Mouse (Mus musculus) bone marrow macrophage, adult 2 months (primary cell): Measurements from ENCODE around the gene Atf7. TPM values are rescaled to one million over a fixed set of nuclear protein-coding genes. Genes with fewer than 3 reads are reported as not detected.
"Not testable (repeated sequence)": the region's sequence is repeated elsewhere in the genome, so short reads cannot be mapped to it uniquely, and the experiment has no call there.

Source experiments
- H3K27ac ChIP-seq: 2 replicates; pipeline ENCODE4 v1.5.1; 2012; ENCODE audit warnings: low read depth, low read length; ENCODE audit not compliant: insufficient read depth
- H3K4me1 ChIP-seq: 2 replicates; pipeline ENCODE4 v1.6.1; 2012; ENCODE audit warnings: low read length; ENCODE audit not compliant: control insufficient read depth, insufficient read depth
- H3K4me3 ChIP-seq: 2 replicates; pipeline ENCODE4 v1.5.1; 2012; ENCODE audit warnings: mild to moderate bottlenecking, low read length, moderate library complexity; ENCODE audit not compliant: insufficient read depth
- CTCF ChIP-seq: IDR thresholded peaks from 2 replicates; pipeline ENCODE4 v1.5.1; 2012; ENCODE audit warnings: low read depth, mild to moderate bottlenecking, low read length, moderate library complexity
- POLR2A ChIP-seq: IDR thresholded peaks from 2 replicates; pipeline ENCODE4 v1.6.1; 2012; ENCODE audit warnings: mild to moderate bottlenecking, low read depth, low read length, borderline replicate concordance
- polyA plus RNA-seq: library from polyadenylated mRNA; stranded (reverse); fragments of >200 nt; gene quantifications from 2 replicates; pipeline ENCODE4 v1.2.4, GENCODE M21; 2012; ENCODE audit not compliant: missing spikeins, insufficient read depth, insufficient read length

Gene Atf7
- polyA plus RNA-seq, 1 experiment: 102 TPM

DNA sequence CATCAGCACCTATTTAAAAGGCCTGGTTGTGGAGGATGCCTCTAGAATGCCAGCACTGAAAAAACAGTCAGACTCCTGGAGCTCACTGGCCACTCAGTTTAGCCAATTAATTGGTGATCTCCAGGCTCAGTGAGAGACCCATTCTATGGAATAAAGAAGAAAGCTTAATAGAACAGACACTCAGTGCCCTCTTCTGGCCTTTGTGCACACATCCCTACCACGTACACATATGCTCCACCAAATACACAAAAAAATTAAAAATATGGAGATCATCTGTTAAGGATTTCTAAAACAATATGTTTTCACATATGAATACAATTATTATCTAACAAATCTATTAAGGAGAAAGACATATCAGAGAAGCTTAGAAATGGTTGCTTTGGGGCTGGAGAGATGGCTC is 4.5 kb downstream of the Atf7 start:
- no peak for TF ChIP-seq POLR2A
- no peak for TF ChIP-seq CTCF
- Histone ChIP-seq H3K4me1 (peaks cover 23% of the 10 kb centered on the region), H3K27ac (no peak overlapping the region), H3K4me3 (no peak overlapping the region)

DNA sequence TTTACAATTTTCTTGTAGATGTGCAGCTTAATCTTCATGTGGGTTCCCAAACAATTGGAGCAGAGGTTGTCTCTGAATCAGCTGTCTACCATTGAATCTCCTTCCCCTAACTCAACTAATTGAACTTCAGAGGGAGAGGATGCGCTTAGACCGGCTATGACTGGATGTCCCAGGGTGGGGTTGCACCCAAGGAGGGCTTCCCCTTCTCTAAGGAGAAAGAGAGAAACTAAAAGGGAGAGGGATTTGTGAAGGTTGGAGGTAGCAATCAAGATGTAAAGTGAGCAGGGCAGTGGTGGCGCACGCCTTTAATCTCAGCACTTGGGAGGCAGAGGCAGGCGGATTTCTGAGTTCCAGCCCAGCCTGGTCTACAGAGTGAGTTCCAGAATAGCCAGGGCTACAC is 5.8 kb downstream of the Atf7 start:
- TF ChIP-seq CTCF (no peak), POLR2A (no peak)
- no peak overlapping the region for H3K4me3 ChIP-seq
- H3K27ac ChIP-seq: no peak overlapping the region
- H3K4me1 ChIP-seq: peaks cover 25% of the 10 kb centered on the region

DNA sequence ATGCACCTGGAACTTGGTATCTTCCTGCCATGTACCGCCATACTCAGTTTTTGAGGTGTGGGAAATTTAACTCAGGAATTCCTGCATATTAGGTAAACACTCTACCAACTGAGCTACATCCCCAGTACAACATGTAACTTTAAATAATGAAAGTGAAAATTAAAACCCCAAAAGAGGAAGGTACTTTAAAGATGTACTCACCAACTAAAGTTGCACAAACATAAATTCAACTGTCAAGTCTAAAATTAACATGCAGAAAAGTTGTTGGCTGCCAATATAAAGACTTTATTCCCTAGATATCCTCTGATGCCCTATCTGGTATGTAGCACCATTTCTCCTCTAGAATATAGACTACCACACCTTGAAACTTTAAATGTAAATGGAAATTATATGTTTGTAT is 7.6 kb downstream of the Atf7 start:
- H3K27ac ChIP-seq: no peak overlapping the region
- peaks cover 20% of the 10 kb centered on the region for H3K4me1 ChIP-seq
- no peak overlapping the region for H3K4me3 ChIP-seq
- TF ChIP-seq POLR2A: no peak
- TF ChIP-seq CTCF: no peak

DNA sequence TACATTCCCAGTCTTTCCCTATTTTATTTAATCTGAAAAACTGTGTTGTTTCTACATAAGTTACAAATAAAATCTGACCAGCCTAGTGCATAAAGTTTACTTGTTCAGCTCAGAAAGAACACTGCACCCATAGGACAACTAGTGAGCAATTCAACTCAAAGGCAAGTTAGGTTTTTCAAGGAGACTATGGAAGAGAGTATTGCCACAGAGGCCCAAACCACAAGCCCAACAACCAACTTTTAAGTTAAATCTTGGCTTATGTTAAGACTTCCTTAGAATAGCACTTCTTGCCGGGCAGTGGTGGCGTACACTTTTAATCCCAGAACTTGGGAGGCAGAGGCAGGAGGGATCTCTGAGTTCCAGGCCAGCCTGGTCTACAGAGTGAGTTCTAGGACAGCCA is 9.1 kb downstream of the Atf7 start:
- Histone ChIP-seq H3K4me1 (peaks cover 15% of the 10 kb centered on the region), H3K4me3 (no peak overlapping the region)
- TF ChIP-seq CTCF (no peak), POLR2A (no peak)

DNA sequence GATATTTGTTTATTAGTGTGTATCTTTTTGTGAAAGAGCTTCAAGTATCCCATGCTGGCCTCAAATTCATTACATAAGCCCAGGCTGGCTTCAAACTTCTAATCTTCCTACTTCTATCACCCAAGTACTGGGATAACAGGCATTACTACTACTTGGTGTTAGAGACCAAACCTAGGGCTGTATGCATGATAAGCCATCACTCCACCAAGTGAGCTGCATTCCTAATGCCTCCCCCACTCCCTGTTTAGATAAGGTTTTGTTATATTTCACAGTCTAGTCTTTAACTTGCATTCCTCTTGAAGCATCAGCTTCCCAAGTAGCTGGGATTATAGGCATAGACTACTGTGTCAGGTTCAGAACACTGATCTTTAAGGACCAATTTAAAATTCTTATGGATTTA is 11.0 kb downstream of the Atf7 start:
- H3K4me3 ChIP-seq: no peak overlapping the region
- TF ChIP-seq CTCF (no peak), POLR2A (no peak)
- H3K27ac ChIP-seq: no peak overlapping the region
- peaks cover 11% of the 10 kb centered on the region for H3K4me1 ChIP-seq

More for the DNA sequence above, 9.1 kb downstream of the Atf7 start:
- H3K27ac ChIP-seq: no peak overlapping the region

DNA sequence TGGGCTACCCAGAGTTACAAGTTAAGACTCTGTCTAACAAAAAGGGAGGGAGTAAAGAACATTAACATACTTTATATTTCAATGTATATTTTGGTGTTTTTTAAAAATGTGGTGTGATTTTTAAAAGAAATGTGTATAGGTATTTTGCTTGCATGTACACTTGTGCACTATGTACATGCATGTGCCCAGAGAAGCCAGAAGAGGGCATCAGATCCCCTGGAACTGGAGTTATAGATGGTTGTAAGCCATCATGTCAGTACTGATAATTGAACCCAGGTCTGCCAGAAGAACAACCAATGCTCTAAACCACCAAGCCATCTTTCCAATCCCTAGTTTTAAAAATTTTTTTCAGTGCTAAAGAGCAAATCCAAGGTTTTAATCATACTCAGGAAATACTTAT is 12.3 kb downstream of the Atf7 start:
- no peak overlapping the region for H3K4me3 ChIP-seq
- H3K27ac ChIP-seq: no peak overlapping the region
- TF ChIP-seq CTCF: no peak
- no peak for TF ChIP-seq POLR2A
- peaks cover 9% of the 10 kb centered on the region for H3K4me1 ChIP-seq

DNA sequence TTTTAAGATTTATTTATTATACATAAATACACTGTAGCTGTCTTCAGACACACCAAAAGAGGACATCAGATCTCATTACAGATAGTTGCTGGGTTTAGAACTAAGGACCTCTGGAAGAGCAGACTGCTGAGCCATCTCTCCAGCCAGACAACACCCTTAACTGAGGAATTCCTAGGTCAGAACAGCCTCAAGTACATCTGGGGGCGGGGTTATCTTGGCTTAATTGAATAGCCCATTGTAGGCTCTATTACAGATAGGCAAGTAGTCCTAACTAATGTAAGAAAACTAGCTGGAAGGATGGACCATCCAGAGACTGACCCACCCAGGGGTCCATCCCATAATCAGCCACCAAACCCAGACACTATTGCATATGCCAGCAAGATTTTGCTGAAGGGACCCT is 16.7 kb downstream of the Atf7 start:
- H3K4me1 ChIP-seq, H3K27ac ChIP-seq, H3K4me3 ChIP-seq: not testable (repeated sequence)

DNA sequence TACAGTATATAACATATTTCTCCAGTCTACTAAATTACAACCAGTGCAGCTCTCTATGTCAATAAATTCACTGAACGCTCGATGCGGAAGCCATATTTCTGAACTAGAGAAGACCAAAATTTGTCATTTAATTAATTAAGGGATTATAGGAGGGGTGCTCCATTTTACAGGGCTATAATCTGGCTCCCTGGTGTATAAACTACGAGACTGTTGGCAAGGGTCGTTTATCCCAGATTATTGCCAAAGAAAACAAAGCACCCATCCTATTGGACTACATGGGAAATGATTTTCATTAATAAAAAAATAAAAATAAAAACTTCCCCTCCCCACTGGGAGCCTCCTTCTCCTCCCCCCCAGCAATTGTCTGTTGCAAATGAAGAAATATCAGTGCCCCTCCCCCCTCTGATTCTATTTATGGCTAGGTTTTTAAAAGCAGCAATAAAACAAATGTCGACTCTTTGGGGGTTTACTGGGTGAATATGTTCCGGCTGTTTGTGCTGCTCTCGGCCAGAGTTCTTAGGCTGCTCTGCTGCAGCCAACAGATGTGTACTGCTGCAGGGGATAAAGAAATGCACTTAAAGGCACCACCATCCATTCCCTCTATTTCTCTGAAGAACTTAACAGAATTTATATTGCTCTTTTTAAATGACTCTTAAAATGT is 31.1 kb downstream of the Atf7 start:
- no peak for TF ChIP-seq POLR2A
- no peak overlapping the region for H3K4me3 ChIP-seq
- H3K4me1 ChIP-seq: peaks cover 3% of the 10 kb centered on the region
- no peak overlapping the region for H3K27ac ChIP-seq

DNA sequence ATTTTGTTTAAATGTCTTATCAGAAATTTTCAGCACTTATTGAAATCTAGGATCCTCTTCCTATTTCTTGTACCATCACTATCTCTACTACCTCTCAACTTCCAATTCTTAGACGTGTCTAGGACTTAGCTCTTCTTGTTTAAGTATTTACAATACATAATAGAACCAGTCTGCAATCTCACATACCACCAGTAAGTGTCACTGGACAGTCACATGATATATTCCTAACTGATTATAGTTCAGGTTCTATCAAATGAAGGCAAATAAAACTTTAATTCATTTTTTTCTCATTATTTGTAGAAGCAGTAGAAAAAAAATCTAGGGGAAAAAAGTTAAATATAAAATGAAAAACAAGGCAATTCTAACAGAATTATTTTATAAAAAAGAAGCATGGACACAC is 32.6 kb downstream of the Atf7 start:
- TF ChIP-seq CTCF: no peak
- no peak for TF ChIP-seq POLR2A
- Histone ChIP-seq H3K4me3 (no peak overlapping the region), H3K4me1 (peaks cover 3% of the 10 kb centered on the region), H3K27ac (no peak overlapping the region)

DNA sequence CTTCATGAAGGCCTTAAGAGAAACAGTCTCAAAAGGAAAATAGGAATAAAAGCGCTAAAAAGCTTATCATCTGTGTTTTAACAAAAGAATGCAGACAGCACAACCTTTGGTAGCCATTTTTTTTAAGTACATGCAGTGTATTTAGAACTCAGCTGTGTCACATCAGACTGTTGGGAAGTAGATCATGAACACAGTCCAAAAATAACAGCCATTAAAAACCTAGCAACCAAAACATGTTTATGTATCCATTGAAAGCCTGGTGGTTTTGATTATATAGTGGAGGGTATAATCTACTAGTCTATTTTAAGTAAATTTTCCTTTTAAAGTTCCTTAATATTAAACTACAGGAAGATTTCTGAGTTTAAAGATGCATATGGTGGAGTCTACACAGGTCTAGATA is 34.7 kb downstream of the Atf7 start:
- H3K4me1 ChIP-seq: peaks cover 3% of the 10 kb centered on the region
- TF ChIP-seq POLR2A (no peak), CTCF (no peak)
- no peak overlapping the region for H3K27ac ChIP-seq
- H3K4me3 ChIP-seq: no peak overlapping the region

DNA sequence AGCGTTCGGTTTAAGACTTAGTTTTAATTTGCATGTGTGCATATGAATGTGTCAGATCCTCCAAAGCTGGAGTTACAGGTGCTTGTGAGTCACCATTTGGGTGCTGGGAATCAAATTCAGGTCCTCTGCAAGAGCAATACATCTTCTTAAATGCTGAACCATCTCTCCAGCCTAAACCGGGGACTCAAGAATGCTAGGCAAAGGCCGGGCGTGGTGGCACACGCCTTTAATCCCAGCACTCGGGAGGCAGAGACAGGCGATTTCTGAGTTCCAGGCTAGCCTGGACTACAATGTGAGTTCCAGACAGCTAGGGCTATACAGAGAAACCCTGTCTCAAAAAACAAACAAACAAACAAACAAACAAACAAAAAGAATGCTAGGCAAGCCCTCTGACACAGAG is 35.4 kb downstream of the Atf7 start:
- Histone ChIP-seq H3K4me1 (peaks cover 3% of the 10 kb centered on the region), H3K4me3 (no peak overlapping the region), H3K27ac (no peak overlapping the region)
- no peak for TF ChIP-seq CTCF
- no peak for TF ChIP-seq POLR2A
